Mouse (Mus musculus) adipocyte (in vitro differentiated cells): ENCODE measurements at regions not wholly inside any gene's neighbourhood (a gene's known extent, or its start where the extent isn't known, plus 50 kb on each side); places are given as distances from the start of the nearest gene placed in this dataset.
A peak's percentile ranks its signal among the peaks of the same experiment; 100 is the strongest.

Experiments
- DNase-seq: peaks from one replicate; pipeline ENCODE4 v3.0.0-alpha.2; 2016; ENCODE audit warnings: low spot score

DNA sequence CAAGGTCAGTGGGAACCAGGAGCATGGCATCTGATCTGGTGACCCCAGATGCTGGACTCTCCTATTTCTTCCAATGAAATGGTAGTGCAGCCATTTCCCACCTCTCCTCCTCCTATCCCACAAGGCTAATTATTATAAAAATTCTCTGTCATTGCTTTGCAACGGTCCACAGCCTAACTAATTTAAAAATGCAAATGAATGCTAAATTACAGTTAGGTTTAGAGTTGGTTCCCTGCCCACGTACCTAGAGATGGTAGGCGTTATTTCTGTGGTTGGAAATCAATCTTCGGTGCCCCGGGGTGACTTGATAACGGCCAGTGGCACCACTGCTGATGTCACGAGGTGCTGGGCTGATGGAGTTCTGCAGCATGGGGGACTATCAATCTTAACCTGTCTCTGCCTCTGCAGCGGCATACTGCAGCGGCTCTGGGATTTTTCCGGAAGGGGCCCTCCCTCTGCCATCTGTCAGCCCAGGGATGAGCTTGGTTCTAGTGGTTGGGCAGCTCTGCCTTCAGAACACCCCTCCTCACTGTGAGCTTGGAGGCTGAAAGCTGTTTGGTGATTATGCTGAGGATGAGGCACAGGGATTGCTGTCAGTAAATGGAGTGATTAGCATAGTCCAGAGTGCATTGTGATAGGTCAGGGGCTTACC, 66.5 kb downstream of the Nmur2 start:
- no peak for DNase-seq

DNA sequence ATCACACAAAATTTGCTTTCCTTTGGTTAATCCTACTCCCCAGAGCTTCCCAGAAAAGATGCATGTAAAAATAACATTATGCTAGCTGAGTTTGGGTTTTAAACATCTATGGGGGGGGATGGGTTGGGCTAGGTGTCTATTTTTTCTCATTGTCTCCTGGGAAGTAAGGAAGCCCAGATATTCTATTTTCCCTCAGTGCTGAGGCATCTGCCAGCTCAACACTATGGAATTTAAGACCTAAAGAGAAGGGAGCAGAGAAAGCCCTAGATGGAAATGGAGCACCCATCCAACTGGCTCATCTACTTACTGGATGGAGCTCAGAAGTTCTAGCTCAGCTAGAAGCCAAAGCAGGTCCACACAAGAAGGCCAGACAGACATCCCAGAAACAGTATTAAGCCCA, 74.2 kb downstream of the Nmur2 start:
- no peak for DNase-seq

DNA sequence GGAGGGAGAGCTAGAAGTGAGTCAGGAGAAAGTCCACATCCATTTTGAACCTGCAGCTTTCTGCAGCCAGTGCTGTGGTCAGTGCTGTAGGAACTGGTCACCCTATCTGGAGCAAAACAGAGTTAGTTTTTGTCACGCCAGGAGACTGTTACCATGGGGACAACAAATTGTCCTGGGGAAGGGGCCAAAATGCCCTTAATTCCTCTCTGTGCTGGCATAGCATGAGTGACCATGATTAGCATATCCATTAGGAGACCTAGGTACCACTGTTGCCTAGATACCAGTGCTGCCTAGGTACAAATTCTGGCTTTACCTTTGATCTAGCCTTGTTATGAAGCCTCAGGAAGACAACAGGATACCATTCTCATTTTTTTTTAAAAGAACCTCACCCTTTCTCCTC, 82.4 kb downstream of the Nmur2 start:
- no peak for DNase-seq

DNA sequence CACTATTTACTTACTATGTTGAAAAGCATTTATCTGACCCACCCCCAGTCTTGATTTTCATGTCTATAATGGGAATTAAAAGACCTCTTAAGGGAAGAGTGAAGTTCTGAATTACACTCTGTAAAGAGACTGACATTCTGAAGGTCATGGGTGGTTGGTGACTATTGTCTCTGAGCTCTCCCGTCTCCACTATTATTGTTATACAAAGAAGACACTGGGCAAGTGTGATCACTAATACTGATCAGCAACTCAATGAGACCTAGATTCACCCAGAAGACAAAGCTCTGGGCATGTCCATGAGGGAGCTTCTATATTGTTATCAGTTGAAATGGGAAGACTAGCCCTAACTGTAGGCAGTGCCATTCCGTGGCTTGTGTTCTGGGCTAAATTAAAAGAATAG, 83.5 kb downstream of the Nmur2 start:
- DNase-seq, result no peak

DNA sequence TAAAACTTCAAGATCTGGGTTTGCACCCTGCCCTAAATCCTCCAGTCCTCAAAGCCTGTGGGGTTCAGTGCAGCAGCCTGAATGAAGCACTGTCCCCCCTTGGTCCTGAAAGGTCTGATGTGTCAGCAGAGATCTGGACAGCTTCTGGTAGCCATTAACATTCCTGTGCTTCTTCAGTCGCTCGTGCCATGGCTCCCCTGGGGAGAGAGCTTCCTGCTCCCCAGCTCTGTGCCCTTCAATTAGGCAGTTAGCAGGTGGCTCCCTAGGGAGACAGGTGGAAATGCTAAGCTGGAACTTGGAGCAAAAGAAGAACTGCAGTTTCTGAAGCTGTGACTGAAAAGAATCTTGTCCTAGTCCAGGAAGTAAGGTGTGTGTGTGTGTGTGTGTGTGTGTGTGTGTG, 87.1 kb downstream of the Nmur2 start:
- DNase-seq, result no peak

DNA sequence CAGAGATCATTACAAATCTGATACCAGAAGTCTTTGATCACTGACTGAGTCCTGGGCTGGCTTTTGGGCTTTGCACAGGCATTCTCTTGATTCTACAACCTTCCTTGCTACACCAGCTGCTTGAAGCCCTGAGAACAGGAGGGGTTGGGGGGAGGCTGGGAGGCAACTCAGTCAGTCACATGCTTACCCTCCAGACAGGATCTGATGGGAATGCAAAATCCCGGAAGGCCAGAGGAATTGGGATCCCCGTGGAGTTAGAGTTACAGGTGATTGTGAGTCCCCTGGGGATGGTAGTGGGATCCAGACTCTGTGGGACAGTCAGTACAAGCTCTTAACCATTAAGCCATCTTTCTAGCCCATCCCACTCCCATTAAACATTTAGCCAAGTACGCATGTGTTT, 91.2 kb downstream of the Nmur2 start:
- no peak for DNase-seq

DNA sequence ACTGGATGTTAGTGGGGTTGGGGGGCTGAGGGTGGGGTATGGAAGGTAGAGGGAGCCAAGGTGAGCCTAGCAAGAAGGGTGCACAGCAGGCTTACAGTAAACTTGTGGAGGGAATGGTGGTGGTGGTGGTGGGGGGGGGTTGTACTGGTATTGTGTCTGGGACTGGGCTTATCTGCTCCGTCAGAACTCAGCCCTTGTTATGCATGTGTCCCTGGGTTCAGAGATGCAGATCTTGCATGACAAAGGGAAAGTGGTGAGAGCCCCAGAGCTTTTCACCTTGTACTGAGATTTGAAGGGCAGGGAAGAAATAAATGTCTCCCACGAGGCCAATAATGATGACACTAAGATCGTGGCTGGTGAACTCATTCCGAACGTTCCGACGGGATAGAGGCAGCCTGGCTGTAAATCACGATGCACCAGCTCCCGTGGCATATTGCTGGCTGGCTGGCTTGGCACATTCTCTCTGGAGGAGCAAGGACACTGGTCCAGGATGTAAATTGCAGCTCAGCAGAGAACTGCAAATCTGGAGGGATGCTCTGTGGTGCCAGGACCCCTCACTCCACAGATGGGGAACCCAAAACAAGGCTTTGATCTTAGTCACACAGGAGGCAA, 94.1 kb downstream of the Nmur2 start:
- DNase-seq, result no peak

DNA sequence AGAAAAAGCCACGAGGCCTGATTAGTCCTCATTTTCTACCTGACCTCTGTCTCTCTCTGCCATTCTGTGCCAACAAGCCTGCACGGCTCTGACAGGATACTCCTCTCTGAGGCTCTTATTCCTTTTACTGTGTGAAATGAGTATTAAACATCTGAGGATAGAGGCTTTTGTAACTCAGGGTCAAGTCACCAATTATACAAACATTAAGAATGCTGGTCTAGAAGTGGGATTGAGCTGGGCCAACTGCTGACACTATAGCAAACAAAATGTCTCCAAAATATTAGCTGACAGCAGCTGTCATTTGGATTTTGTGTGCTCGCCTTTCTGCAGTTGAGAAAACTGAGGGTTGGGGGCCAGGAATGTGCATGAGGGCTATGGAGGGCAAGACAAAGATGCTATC, 94.8 kb downstream of the Nmur2 start:
- DNase-seq, result no peak

DNA sequence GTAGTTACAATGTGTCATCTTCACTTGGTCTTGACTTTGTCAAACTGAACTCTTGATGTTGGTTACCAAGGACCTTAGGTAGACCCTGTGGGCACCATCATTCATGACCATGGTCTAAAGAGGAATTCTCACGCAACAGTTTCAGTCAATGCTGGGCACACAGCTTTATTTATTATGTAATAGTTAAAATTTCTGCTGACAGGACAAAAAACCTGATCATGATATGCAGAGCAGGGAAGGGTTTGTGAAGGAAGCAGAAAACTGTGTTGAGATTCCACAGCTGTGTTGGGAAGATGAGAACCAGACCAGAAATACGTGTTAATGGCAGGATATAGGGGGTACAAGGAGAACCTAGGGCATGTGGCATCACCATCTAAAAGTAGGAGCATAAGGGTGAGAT, 100.8 kb downstream of the Nmur2 start:
- no peak for DNase-seq

DNA sequence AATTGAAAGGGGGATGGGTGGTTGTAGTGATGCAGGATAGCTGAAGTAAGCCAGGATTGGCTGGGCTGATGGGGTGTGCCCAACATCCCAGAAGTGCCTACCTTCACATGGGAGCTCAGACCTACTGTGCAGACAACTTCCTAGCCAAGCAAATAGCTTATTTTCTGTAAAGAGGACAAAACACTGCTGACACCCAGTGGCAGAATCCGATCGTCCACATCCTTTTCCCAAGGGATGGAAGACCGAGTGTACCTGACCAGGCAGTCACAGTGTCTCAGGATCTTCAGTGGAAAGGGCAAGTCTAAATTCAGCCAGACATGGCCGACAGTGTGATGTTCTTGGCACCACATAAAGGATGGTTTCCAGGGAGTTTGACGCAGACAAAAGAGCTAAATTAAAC, 114.4 kb downstream of the Nmur2 start:
- no peak for DNase-seq

DNA sequence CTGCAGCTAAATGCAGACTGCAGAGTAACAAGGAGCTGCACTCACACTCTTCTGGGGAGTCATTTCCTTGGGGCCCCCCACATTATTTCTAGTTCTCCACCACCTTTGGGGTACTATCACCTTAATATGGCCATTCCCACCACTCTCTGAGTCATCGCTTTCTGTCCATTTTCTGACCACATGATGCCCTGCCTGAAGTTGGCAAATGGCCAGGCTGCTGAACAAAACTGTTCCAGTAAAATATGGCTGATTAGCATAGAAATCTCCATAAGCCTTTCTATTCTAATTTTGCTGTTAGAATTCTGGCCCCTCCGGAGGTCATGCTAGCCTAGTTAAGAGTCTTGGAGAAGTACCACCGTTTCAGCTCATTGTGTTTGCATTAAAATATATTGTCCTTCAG, 121.7 kb downstream of the Nmur2 start:
- no peak for DNase-seq

DNA sequence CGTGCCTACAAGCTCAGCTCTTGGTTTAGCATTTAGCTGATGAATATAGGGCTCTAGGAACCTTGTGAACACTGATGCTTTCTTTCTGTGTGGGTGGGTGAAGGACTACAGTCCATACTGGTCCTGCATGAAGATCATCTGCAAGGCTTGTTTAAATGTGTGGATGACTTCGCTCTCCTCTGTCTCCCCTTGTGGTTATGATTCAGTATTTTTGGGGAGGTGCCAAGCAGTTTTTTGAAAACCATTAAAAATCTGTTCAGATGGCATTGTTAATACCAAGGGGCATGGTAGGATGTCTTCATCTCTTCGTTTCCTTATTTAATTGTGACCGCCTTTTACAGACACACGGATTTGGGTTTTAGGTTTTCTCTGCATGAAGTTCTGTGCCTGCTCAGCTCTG, 122.4 kb downstream of the Nmur2 start:
- no peak for DNase-seq

DNA sequence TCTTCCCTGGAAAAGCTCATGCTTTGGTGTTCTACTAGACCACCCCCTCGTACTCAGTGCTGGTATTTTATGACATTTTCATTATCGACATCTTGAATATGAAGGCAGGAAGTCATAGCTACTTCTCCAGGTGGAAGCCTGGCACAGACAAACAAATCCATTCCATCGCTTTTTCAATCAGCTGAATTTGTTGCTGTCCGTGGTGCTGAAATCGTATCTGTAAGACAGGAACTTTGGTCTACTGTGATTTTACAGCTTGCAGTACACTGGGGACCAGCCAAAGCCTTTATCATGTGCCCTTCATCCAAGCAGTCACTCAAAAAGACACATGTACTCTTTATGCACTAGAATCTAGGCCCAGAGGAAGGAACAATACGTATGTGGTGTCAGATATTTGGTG, 143.3 kb downstream of the Nmur2 start:
- peak; percentile 42 for DNase-seq

DNA sequence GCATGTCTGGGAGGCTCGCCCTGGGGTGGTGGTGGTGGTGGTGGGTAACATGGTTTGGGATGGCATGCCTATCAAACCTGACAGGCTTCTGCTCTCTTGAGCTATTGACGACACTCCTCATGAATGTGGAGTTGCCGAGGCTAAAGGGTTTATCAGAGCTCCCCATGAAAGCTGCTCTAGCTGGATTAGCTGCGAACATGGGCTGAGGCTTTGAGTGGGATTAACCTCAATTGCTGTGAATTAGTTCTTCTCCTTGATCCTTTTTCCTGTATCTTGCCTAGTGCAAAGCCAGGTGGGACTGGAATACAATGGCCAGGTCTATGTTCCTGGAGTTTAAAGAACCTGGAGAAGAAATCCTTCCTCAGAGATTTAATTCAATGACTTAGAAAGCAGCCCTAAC, 150.6 kb downstream of the Nmur2 start:
- DNase-seq, result no peak

DNA sequence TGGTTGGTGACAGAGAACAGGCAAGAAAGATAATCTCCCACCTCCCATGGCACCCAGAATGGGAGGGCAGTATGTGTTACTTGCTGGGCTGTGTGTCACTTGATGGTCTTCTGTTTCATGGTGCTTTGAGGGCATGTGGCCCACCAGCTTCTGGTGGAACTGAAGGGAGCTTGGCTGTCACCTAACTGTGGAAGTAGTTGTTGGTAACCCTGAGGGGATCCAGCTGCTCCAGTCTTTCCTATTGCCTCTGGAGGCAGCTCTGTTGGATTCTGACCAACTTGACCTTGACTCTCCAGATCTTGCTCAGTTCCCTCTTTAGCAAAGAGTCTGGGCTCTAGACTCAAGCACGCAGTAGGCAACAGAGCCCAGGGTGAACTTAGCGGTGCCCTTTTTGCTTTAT, 162.2 kb downstream of the Nmur2 start:
- no peak for DNase-seq

DNA sequence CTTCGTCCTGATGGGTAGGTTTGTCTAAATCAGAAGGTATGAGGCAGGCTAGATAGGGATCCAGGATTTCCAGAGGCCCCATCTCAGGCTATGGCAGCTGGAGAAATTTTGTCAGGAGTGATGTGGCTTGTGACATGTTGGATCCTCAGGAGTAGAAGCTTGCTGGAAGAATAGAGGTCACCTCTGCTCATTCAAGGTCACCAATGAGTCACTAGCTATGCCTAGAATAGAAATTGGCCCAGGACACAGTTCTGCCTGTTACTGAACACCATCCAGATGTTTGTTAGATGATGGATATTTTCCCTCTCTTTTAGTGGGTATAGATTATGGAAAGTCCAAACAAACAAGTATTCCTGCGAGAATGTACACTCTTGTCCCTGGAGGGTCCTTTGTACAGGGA, 173.7 kb downstream of the Nmur2 start:
- DNase-seq, result no peak

DNA sequence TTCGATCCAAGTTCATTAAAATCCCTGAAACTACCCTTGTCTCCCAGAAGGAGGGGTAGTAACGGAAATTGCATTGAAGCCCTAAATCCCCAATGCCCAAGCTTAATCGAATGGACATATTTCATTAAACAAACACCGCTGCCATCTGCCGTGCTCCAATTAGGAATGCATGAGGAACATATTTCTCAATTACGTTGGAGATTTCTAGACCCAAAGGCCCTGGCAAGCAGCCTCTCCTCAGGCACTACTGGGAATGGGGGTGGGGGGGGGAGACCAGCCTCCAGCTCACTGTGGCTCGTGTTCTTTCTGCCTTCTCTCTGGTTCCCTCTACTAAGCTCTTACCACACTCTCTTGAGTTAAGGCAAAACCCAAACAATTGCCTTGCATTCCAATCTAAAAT, 181.6 kb downstream of the Nmur2 start:
- DNase-seq, result no peak

DNA sequence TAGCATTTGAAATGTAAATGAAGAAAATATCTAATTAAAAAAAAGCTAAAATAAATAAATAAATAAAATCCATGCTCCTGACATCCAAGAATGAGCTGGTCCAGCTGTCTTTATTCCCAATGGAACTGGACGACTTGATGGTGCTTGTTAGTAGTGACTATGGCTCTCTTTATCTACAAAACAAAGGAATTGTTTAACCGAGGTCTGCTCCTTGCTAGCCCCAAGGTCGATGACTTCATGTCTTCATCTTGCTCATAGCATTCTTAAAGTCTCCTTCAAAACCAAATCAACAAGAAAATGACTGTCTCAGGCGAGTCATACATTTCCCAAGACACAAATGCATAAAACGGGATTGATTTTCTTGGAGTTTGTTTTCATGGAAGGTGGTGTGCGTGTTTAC, 212.5 kb upstream of the Glra1 start:
- DNase-seq, result no peak

DNA sequence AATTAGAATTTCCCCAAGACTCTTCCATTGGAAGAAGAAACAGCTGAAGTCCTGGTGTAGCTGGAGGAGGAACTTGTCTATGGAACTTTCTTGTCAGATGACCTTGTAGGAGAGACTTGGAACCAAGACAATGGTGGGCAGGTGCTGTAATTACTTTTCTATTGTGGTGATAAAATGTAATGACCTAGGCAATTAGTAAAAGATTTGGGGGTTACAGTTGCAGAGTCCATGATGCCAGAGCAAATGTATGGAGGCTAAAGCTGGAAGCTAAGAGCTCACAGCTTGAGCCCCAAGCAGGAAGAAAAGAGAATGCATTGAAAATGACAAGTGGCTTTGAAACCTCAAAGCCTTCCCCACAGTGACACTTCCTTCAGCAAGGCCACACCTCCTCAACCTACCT, 208.6 kb upstream of the Glra1 start:
- no peak for DNase-seq

DNA sequence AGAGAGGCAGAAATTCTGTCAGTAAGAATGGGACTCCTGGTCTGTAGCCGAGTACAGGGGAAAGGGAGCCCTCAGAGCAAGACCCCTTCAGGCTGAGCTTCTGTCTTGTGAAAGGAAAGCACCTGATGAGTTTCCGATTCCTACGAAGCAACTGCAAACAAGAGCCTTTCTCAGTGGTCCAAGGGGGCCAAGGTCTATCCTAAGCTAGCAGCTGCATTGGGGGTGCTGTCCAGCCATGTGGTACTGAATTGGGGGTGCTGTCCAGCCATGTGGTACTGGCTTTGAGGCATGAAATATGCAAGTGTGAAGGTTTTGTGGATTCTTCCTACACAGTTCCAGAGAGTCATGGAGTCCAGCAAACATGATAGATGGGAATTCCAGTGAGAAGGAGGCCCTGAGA, 202.7 kb upstream of the Glra1 start:
- no peak for DNase-seq

DNA sequence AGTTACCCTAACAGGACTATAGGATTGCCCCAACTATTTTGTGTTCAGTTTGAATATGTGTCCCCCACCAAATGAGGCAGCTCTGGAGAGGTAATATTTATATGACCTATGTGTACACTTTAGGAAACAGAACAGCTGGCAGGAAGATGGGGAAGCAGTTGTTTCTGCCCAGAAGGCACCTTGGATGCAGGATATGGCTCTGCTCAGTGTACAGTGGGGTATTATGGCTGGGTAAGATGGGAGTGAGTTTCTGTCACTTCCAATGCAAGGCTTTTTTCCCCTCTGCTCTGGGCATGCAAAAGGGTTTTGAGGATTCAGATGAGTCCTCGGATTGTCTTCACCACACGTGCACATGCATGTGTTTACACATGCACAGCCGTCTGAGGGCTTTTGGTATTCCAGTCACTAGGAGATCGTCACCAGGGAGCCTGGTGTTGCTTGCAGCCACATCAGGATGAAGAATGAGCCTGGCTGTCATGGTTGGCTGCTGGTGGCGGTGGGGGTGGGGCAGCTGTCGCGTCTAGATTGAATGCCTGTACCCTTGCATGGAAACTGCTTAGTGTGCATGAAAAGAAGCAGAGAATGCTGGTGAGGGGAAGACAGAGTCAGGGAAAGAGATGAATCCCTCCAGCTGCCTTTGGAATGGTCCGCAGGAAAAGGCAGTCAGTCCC, 183.3 kb upstream of the Glra1 start:
- DNase-seq, result no peak

DNA sequence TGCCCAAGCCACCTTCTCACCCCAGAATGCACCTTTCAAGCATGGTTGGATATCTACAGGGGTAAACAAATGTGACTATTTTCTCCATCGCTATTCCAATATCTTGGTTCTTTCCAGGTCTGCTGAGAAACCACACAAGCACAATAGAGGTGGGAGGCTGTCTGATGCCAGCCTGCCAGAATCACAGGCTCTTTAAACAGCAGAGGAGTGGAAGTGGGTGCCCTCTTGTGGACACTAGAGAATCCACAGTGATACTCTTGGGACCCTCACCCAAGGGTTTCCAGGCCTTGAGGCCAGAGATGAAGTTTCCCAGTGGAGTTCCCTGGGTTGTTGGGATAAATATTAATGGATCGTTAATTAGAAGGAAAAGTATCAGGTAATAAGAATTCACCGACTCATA, 181.6 kb upstream of the Glra1 start:
- no peak for DNase-seq

DNA sequence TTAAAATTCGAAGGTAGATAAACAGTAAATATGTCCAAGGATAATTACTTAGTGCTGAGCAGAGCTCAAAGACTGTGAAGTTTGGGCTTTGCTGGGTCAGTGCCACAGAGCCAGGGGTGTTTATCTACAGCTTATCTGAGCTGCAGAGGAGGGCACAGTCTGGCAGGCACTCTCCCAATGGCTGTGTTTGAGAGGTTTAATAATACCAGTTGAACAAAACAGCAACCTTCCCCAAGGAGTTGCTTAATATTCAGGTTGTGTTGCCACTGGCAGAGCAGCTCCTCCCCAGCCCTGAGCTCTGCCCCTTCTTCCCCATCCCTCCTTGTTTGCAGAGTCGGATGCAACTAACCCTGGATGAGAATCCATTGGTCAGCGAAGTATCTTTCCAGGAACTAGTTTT, 173.0 kb upstream of the Glra1 start:
- DNase-seq, result no peak

DNA sequence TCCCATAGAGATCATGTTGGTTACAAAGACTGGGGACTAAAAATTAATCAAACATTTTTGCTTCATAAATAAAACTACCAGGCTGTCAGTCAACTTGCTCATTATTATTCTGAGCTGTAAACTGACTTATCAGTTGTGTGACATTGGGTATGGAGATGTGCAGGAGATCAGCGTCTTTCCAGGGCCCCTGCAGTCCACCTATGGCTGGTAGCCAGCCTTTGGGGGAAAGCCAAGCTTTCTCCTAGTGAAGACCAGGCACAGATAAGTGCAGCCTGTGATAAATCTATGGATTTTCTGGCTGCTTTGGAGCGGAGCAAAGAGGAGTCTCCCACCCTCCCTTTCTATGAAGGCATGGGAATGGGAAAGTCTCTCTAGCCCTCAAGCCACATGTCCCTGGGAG, 172.0 kb upstream of the Glra1 start:
- no peak for DNase-seq
